Mouse (Mus musculus) kidney, embryonic 16.5 days (tissue): ENCODE results near the gene Mad1l1. TPM values are rescaled to one million over a fixed set of nuclear protein-coding genes. Genes with fewer than 3 reads are reported as not detected.

Source experiments
- ATAC-seq: fragments of 200-750 bp; cut with Nextera tagmentation; 2 replicates; pipeline ENCODE4 v1.8.0; 2017; ENCODE audit warnings: moderate TSS enrichment; ENCODE audit not compliant: low FRiP score, low TSS enrichment
- H3K27ac ChIP-seq: fragments of 300-500 bp; sonication (generic); 2 replicates; pipeline ENCODE4 v1.5.1; 2014; ENCODE audit warnings: low read length
- H3K27me3 ChIP-seq: fragments of 300-500 bp; sonication (generic); 2 replicates; pipeline ENCODE4 v1.6.1; 2014; ENCODE audit warnings: low read length, control low read depth, mixed read lengths; ENCODE audit not compliant: insufficient read depth
- H3K36me3 ChIP-seq: fragments of 300-500 bp; sonication (generic); 2 replicates; pipeline ENCODE4 v1.6.1; 2014; ENCODE audit warnings: low read length, control low read depth, mixed read lengths; ENCODE audit not compliant: insufficient read depth
- H3K4me1 ChIP-seq: fragments of 300-500 bp; sonication (generic); 2 replicates; pipeline ENCODE4 v1.6.1; 2014; ENCODE audit warnings: low read length, control low read depth, mixed read lengths; ENCODE audit not compliant: insufficient read depth
- H3K4me2 ChIP-seq: fragments of 300-500 bp; sonication (generic); replicated peaks from 2 replicates; pipeline ENCODE4 v1.6.1; 2014; ENCODE audit warnings: low read depth, low read length
- H3K4me3 ChIP-seq: fragments of 300-500 bp; sonication (generic); 2 replicates; pipeline ENCODE4 v1.5.1; 2014; ENCODE audit warnings: mild to moderate bottlenecking, low read length
- H3K9ac ChIP-seq: fragments of 300-500 bp; sonication (generic); replicated peaks from 2 replicates; pipeline ENCODE4 v1.6.1; 2014; ENCODE audit warnings: low read length
- H3K9me3 ChIP-seq: fragments of 300-500 bp; sonication (generic); 2 replicates; pipeline ENCODE4 v1.6.1; 2016; ENCODE audit warnings: low read length, control low read depth
- WGBS: fragments of 180-500 bp; shearing (Covaris S2); extraction: QIAGEN DNeasy Blood & Tissue Kit; methylation state at CpG from one replicate; pipeline ENCODE4 v1.1.7; 2014; 5-methylcytosine and 5-hydroxymethylcytosine counted together
- polyA plus RNA-seq: library from polyadenylated mRNA; unstranded; fragments of >200 nt; fragmentation: Nextera tagmentation; extraction: Ambion mirVana; gene quantifications from 2 replicates; pipeline ENCODE4 v1.2.1, GENCODE M21; 2015

Gene Mad1l1
- polyA plus RNA-seq, 1 experiment from 2014 or later, result 51.6 TPM

GRCm38 (mm10) chr5:140178058-140178690, 143.2 kb downstream of the Mad1l1 start:
- WGBS, result 27% methylated on average over 10 of the region's 10 CpGs
- H3K27me3 ChIP-seq, result no peaks in the 10 kb centered on the region
- H3K4me1 ChIP-seq, result peaks cover 40% of the 10 kb centered on the region
- no peak overlapping the region for H3K4me2 ChIP-seq
- ATAC-seq, result peak; percentile 36
- H3K27ac ChIP-seq, result peak overlapping the region; percentile 39
- H3K4me3 ChIP-seq, result no peak overlapping the region
- H3K9ac ChIP-seq, result 0 out of 2 replicates have a peak overlapping the region, but pooled peaks have one; percentile 9
- no peaks in the 10 kb centered on the region for H3K9me3 ChIP-seq
- no peaks in the 10 kb centered on the region for H3K36me3 ChIP-seq

GRCm38 (mm10) chr5:140177582-140177981, 143.8 kb downstream of the Mad1l1 start:
- no peak for ATAC-seq
- no peaks in the 10 kb centered on the region for H3K9me3 ChIP-seq
- WGBS, result 62% methylated on average over 8 of the region's 8 CpGs
- H3K9ac ChIP-seq, result no peak overlapping the region
- no peak overlapping the region for H3K4me3 ChIP-seq
- no peak overlapping the region for H3K4me2 ChIP-seq
- H3K4me1 ChIP-seq, result peaks cover 40% of the 10 kb centered on the region
- H3K27ac ChIP-seq, result 0 out of 2 replicates have a peak overlapping the region, but pooled peaks have one; percentile 5
- no peaks in the 10 kb centered on the region for H3K36me3 ChIP-seq
- no peaks in the 10 kb centered on the region for H3K27me3 ChIP-seq

GRCm38 (mm10) chr5:140176370-140176769, 145.0 kb downstream of the Mad1l1 start:
- WGBS, result 58% methylated on average over 3 of the region's 3 CpGs
- ATAC-seq, result no peak
- H3K9ac ChIP-seq, result no peak overlapping the region

GRCm38 (mm10) chr5:140174814-140175490, 146.4 kb downstream of the Mad1l1 start:
- H3K9me3 ChIP-seq, result no peaks in the 10 kb centered on the region
- no peak overlapping the region for H3K9ac ChIP-seq
- peaks cover 35% of the 10 kb centered on the region for H3K4me1 ChIP-seq
- H3K4me2 ChIP-seq, result no peak overlapping the region
- H3K36me3 ChIP-seq, result no peaks in the 10 kb centered on the region
- H3K27me3 ChIP-seq, result no peaks in the 10 kb centered on the region
- H3K4me3 ChIP-seq, result no peak overlapping the region
- WGBS, result 43% methylated on average over 14 of the region's 14 CpGs
- H3K27ac ChIP-seq, result no peak overlapping the region
- ATAC-seq, result no peak

More at GRCm38 (mm10) chr5:140176370-140176769, 145.0 kb downstream of the Mad1l1 start:
- Histone ChIP-seq H3K9me3 (no peaks in the 10 kb centered on the region), H3K4me3 (no peak overlapping the region), H3K27me3 (no peaks in the 10 kb centered on the region), H3K27ac (no peak overlapping the region), H3K4me2 (no peak overlapping the region), H3K4me1 (peaks cover 40% of the 10 kb centered on the region), H3K36me3 (no peaks in the 10 kb centered on the region)

- Histone ChIP-seq H3K27me3 (no peaks in the 10 kb centered on the region), H3K9ac (no peak overlapping the region), H3K36me3 (no peaks in the 10 kb centered on the region), H3K4me1 (peaks cover 35% of the 10 kb centered on the region), H3K9me3 (no peaks in the 10 kb centered on the region), H3K27ac (no peak overlapping the region), H3K4me2 (no peak overlapping the region), H3K4me3 (no peak overlapping the region)
- no peak for ATAC-seq
- WGBS, result 61% methylated on average over 3 of the region's 3 CpGs
These were observed 147.3 kb downstream of the Mad1l1 start for GRCm38 (mm10) chr5:140174066-140174465.

- no peaks in the 10 kb centered on the region for H3K27me3 ChIP-seq
- no peak overlapping the region for H3K9ac ChIP-seq
- H3K4me1 ChIP-seq, result peaks cover 28% of the 10 kb centered on the region
- no peaks in the 10 kb centered on the region for H3K9me3 ChIP-seq
- ATAC-seq, result no peak
- no peak overlapping the region for H3K4me3 ChIP-seq
- no peaks in the 10 kb centered on the region for H3K36me3 ChIP-seq
- 88% methylated on average over 4 of the region's 4 CpGs for WGBS
- no peak overlapping the region for H3K4me2 ChIP-seq
- no peak overlapping the region for H3K27ac ChIP-seq
These were observed 148.2 kb downstream of the Mad1l1 start for GRCm38 (mm10) chr5:140173181-140173580.

- Histone ChIP-seq H3K4me3 (no peak overlapping the region), H3K9ac (no peak overlapping the region), H3K27me3 (no peaks in the 10 kb centered on the region), H3K27ac (no peak overlapping the region), H3K36me3 (no peaks in the 10 kb centered on the region), H3K4me1 (peaks cover 13% of the 10 kb centered on the region), H3K9me3 (no peaks in the 10 kb centered on the region), H3K4me2 (no peak overlapping the region)
- ATAC-seq, result no peak
- WGBS, result 86% methylated on average over 1 of the region's 1 CpGs
These were observed 149.6 kb downstream of the Mad1l1 start for GRCm38 (mm10) chr5:140171710-140172109.

GRCm38 (mm10) chr5:140167531-140167930, 153.8 kb downstream of the Mad1l1 start:
- Histone ChIP-seq H3K4me1 (no peaks in the 10 kb centered on the region), H3K9ac (no peak overlapping the region), H3K36me3 (no peaks in the 10 kb centered on the region), H3K4me3 (no peak overlapping the region), H3K4me2 (no peak overlapping the region), H3K27me3 (no peaks in the 10 kb centered on the region), H3K9me3 (no peaks in the 10 kb centered on the region), H3K27ac (no peak overlapping the region)
- ATAC-seq, result no peak
- 85% methylated on average over 6 of the region's 6 CpGs for WGBS

- Histone ChIP-seq H3K9ac (no peak overlapping the region), H3K4me1 (no peaks in the 10 kb centered on the region), H3K27ac (no peak overlapping the region), H3K4me3 (no peak overlapping the region), H3K27me3 (no peaks in the 10 kb centered on the region), H3K4me2 (no peak overlapping the region), H3K9me3 (no peaks in the 10 kb centered on the region), H3K36me3 (no peaks in the 10 kb centered on the region)
- 87% methylated on average over 6 of the region's 6 CpGs for WGBS
- no peak for ATAC-seq
These were observed 154.3 kb downstream of the Mad1l1 start for GRCm38 (mm10) chr5:140167080-140167479.

GRCm38 (mm10) chr5:140163947-140164346, 157.4 kb downstream of the Mad1l1 start:
- no peak overlapping the region for H3K4me2 ChIP-seq
- no peak overlapping the region for H3K4me3 ChIP-seq
- H3K36me3 ChIP-seq, result no peaks in the 10 kb centered on the region
- H3K4me1 ChIP-seq, result no peaks in the 10 kb centered on the region
- no peaks in the 10 kb centered on the region for H3K27me3 ChIP-seq
- no peak for ATAC-seq
- no peak overlapping the region for H3K27ac ChIP-seq
- WGBS, result 78% methylated on average over 6 of the region's 6 CpGs
- no peak overlapping the region for H3K9ac ChIP-seq
- no peaks in the 10 kb centered on the region for H3K9me3 ChIP-seq
